Mouse (Mus musculus) mammary gland, adult 2 months (tissue): ENCODE data around the gene Med16. TPM values are rescaled to one million over a fixed set of nuclear protein-coding genes. Genes with fewer than 3 reads are reported as not detected.

Experiments
- polyA plus RNA-seq: library from polyadenylated mRNA; depleted of rRNA; stranded (reverse); fragments of >200 nt; gene quantifications from 2 replicates; pipeline ENCODE4 v1.2.3, GENCODE M21; 2012; ENCODE audit warnings: low replicate concordance; rRNA removed

The Med16 gene
- 66.2 and 92.4 TPM in 2 replicates for polyA plus RNA-seq

GRCm38 (mm10) chr10:79908167-79909091, at the start of gene Med16:
Med16 (minus strand) TSS chr10:79908923.

GRCm38 (mm10) chr10:79926491-79927323, 18.0 kb upstream of the Med16 start, which contains the start of gene Arid3a:
Arid3a (plus strand) TSS chr10:79927043.

GRCm38 (mm10) chr10:79920958-79921535, 12.3 kb upstream of the Med16 start, which contains the start of gene R3hdm4:
R3hdm4 (minus strand) TSS chr10:79921208.

GRCm38 (mm10) chr10:79916808-79917531, 8.2 kb upstream of the Med16 start, which contains the start of gene Kiss1r:
Kiss1r (plus strand) TSS chr10:79916971.

GRCm38 (mm10) chr10:79910556-79910955, 1.8 kb upstream of the Med16 start, which contains the start of gene Gm26602:
Gm26602 (plus strand) TSS chr10:79910856.

GRCm38 (mm10) chr10:79890670-79891069, 18.1 kb downstream of the Med16 start, which contains the start of gene Cfd:
Cfd (plus strand) TSS chr10:79890853.

GRCm38 (mm10) chr10:79886054-79886453, 22.7 kb downstream of the Med16 start, which contains the start of gene Elane:
Elane (plus strand) TSS chr10:79886247.

GRCm38 (mm10) chr10:79874290-79874862, 34.3 kb downstream of the Med16 start, which contains the start of the genes Prtn3 and Plppr3:
Prtn3 (plus strand) TSS chr10:79874476.
Plppr3 (minus strand) TSS chr10:79874634.

GRCm38 (mm10) chr10:79853860-79854795, 54.6 kb downstream of the Med16 start, which contains the start of gene Ptbp1:
Ptbp1 (plus strand) TSS chr10:79854427.

Other genes with a start within 250 kb of the Med16 start
- gene Madcam1, start 244.4 kb downstream of the Med16 start, polyA plus RNA-seq = 3.9 and 8.7 TPM in 2 replicates
- 46.9 and 119 TPM in 2 replicates for gene Tpgs1, start 239.6 kb downstream of the Med16 start, polyA plus RNA-seq
- gene Cdc34, start 226.7 kb downstream of the Med16 start, polyA plus RNA-seq = 265 and 337 TPM in 2 replicates
- gene Gzmm, start 219.9 kb downstream of the Med16 start, polyA plus RNA-seq = 1.1 and 1.3 TPM in 2 replicates
- gene Bsg, start 204.4 kb downstream of the Med16 start, polyA plus RNA-seq = 489 and 512 TPM in 2 replicates
- gene Hcn2, start 192.3 kb downstream of the Med16 start, polyA plus RNA-seq = 1.9 and 6.1 TPM in 2 replicates
- 53.1 and 71.6 TPM in 2 replicates for gene Polrmt, start 162.3 kb downstream of the Med16 start, polyA plus RNA-seq
- 0.19 TPM in 1 of 2 replicates, not detected in the other for gene Fgf22, start 153.8 kb downstream of the Med16 start, polyA plus RNA-seq
- 91.7 and 212 TPM in 2 replicates for gene Rnf126, start 142.0 kb downstream of the Med16 start, polyA plus RNA-seq
- 19.5 and 24.6 TPM in 2 replicates for gene Fstl3, start 131.7 kb downstream of the Med16 start, polyA plus RNA-seq
- 0.26 and 0.27 TPM in 2 replicates for gene Prss57, start 118.0 kb downstream of the Med16 start, polyA plus RNA-seq
- gene Palm, start 115.4 kb downstream of the Med16 start, polyA plus RNA-seq = 49.2 and 87.4 TPM in 2 replicates
- 1.3 TPM in 2 replicates for gene Misp, start 87.9 kb downstream of the Med16 start, polyA plus RNA-seq
- 163 and 219 TPM in 2 replicates for gene Ptbp1, start 54.5 kb downstream of the Med16 start, polyA plus RNA-seq
- 17.2 and 40.5 TPM in 2 replicates for gene Prtn3, start 34.4 kb downstream of the Med16 start, polyA plus RNA-seq
- 29.8 and 33.3 TPM in 2 replicates for gene Plppr3, start 34.3 kb downstream of the Med16 start, polyA plus RNA-seq
- gene Elane, start 22.7 kb downstream of the Med16 start, polyA plus RNA-seq = 3.4 and 5.8 TPM in 2 replicates
- 26,645 and 44,997 TPM in 2 replicates for gene Cfd, start 18.1 kb downstream of the Med16 start, polyA plus RNA-seq
- not detected in 2 replicates for gene Gm26602, start 1.9 kb upstream of the Med16 start, polyA plus RNA-seq
- gene Kiss1r, start 8.0 kb upstream of the Med16 start, polyA plus RNA-seq = 9.0 and 14.4 TPM in 2 replicates
- gene R3hdm4, start 12.3 kb upstream of the Med16 start, polyA plus RNA-seq = 194 and 208 TPM in 2 replicates
- 5.2 and 16.6 TPM in 2 replicates for gene Arid3a, start 18.1 kb upstream of the Med16 start, polyA plus RNA-seq
- 47.1 and 52.1 TPM in 2 replicates for gene Wdr18, start 51.2 kb upstream of the Med16 start, polyA plus RNA-seq
- 0.10 and 0.30 TPM in 2 replicates for gene Grin3b, start 61.8 kb upstream of the Med16 start, polyA plus RNA-seq
- gene Tmem259, start 75.4 kb upstream of the Med16 start, polyA plus RNA-seq = 304 and 505 TPM in 2 replicates
- gene Cnn2, start 79.7 kb upstream of the Med16 start, polyA plus RNA-seq = 138 and 301 TPM in 2 replicates
- 23.5 and 40.2 TPM in 2 replicates for gene Abca7, start 87.6 kb upstream of the Med16 start, polyA plus RNA-seq
- gene Arhgap45, start 107.7 kb upstream of the Med16 start, polyA plus RNA-seq = 152 and 343 TPM in 2 replicates
- gene Polr2e, start 130.9 kb upstream of the Med16 start, polyA plus RNA-seq = 129 and 172 TPM in 2 replicates
- 1,265 and 1,308 TPM in 2 replicates for gene Gpx4, start 138.2 kb upstream of the Med16 start, polyA plus RNA-seq
- gene Sbno2, start 196.6 kb upstream of the Med16 start, polyA plus RNA-seq = 106 and 161 TPM in 2 replicates
- gene Stk11, start 206.9 kb upstream of the Med16 start, polyA plus RNA-seq = 164 and 186 TPM in 2 replicates
- 1,044 and 2,712 TPM in 2 replicates for gene Atp5d, start 229.7 kb upstream of the Med16 start, polyA plus RNA-seq
- 27.7 and 53.0 TPM in 2 replicates for gene Cbarp, start 231.9 kb upstream of the Med16 start, polyA plus RNA-seq
- gene Midn, start 239.3 kb upstream of the Med16 start, polyA plus RNA-seq = 83.5 and 239 TPM in 2 replicates